Mouse (Mus musculus) lung, adult 18-20 months (tissue): ENCODE measurements around the gene Ssc5d.

Experiments used
- DNase-seq, 2 experiments: peaks; one replicate each; pipeline ENCODE4 v3.0.0; 2022; ENCODE audit warnings: mixed read lengths in 2 of 2

The Ssc5d gene

DNA sequence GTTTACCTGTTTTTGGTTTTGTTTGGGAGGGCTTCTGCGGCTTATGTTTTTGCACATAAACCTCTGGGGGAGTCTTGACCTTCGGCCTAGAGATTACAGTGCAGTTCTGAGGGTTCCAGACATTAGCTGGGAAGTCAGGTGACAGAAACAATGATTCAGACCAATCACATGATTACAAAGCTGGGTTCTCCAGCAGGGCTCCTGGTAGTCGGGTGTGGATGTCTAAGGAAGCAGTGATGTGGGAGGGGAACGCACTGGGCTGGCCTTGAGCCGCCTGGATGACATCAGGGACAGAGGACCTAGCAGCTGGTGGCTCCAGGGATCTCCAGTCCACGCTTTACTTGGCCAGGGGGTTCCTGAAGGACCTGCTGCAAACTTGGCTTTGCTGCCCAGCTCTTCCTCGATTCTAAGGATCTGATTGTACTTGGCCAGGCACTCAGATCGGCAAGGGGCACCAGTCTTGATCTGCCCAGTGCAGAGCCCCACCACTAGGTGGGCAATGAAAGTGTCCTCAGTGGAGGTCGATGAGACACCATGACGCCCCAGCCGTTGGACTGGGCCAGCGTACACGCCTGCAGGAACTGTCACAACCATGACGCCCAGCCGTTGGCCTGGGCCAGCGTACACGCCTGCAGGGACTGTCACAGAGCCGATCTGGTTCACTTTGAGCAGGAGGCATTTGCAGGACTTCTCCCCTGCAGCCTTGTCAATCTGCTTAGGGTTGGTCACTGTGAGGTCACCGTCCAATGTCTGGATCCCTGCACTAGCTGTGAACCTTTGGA lies 25.2 kb downstream of the Ssc5d start:
- peak; percentile 40 to 44 for DNase-seq

DNA sequence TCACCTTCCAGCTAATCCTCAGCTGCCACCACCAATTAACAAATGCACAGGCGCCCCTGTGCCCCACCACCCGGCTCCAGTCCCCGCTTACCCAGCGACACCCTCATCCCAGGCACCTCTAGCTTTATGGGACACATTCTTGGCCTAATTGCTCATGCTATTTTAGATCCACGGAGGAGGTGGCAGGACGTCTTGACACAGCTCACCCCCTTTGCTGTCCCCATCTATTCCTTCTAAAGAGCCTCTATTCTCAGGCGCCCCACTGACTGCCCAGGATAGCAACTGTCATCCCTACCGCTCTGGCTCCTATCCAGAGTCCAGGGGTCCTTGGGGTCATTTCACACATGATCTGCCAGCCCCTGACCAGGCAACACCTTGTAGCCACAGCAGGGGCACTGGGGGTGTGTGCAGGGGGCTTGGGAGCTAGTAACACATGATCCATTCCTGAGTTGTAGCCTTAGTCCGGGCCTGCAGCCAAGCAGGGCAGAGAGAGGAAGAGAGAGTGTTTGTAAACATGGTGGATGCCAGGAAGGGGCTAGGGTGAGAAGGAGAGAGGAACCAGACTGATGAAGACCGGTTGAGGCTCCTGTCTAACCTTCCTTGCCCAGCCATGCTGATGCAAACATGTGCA lies 28.3 kb downstream of the Ssc5d start:
- no peak for DNase-seq

DNA sequence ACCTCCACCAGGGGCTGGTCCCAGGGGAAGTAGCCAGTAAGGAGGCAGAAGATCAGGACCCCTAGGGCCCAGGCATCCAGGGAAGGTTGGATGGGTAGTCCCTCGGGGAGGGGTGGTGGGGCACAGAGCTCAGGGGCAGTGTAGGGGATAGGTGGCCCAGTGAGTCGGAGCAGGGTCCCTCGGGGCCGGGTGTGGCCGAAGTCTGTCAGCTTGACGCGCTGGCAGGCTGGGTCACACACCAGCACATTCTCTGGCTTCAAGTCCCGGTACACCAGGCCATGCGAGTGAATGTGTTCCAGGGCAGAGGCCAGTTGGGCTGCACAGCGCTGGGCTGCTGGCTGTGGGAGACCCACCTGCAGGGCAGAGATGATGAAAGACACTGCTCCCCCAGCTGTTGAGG lies 31.8 kb downstream of the Ssc5d start:
- DNase-seq = no peak

DNA sequence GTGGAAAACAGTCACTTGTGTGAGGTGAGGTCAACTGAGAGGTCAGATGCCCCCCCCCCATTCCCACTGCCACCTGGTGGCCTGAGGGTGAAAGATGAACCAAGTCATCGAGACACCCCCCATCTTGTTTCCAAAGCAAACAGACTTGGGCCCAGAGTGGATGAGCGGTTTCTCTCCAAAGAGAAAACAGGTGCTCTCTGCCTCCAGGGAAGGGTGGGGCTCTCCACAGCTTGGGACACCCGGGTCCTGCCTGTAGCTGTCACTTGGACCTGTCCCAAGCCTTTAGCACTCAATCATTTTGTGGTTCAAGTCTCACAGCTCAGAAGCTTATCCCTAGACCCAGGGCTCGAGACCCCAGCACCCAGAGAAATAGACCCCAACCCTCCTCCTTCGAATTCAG lies 37.9 kb downstream of the Ssc5d start:
- no peak for DNase-seq

DNA sequence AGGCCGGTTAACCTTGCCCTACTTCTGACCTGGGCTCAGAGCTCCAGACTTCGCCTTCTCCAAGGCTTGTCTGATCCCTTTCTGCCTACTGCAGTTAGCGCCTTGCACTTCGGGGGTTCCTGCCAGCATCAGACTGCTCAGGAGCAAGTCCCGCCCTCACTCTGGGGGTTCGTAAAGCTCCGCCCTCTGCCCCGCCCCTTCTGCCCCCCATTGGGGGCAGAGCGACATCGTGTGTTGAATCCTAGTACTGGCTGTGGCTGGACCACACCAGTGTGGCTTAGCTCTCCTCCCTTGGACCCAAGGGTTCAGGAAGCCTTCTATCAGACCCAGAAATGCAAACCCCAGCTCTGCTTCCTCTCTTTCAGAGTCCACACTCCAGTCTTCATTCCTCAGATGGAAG lies 38.7 kb downstream of the Ssc5d start, which contains the start of gene Sbk2:
Sbk2 (minus strand) TSS at position 135 of the 400 bp plus-strand sequence.
- peak; percentile 79 to 81 for DNase-seq

DNA sequence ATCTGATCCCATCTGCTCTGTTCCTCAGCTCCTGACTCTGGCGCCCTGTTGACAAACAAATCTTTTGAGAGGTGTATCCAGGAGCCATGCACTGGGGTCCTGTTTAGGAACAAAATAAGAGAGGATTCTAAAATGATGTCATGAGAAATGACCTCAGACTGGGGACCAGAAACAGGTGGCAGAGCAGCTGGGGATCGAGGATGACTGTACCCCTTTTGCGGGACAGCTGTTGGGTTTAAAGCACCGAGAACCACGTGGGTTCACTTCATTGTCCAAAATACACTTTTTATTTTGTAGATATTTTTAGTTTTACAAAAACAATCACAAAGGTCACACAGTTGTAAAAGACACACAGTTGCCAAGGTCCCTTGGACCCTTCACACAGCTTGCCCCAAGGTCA lies 39.4 kb downstream of the Ssc5d start:
- DNase-seq = no peak

DNA sequence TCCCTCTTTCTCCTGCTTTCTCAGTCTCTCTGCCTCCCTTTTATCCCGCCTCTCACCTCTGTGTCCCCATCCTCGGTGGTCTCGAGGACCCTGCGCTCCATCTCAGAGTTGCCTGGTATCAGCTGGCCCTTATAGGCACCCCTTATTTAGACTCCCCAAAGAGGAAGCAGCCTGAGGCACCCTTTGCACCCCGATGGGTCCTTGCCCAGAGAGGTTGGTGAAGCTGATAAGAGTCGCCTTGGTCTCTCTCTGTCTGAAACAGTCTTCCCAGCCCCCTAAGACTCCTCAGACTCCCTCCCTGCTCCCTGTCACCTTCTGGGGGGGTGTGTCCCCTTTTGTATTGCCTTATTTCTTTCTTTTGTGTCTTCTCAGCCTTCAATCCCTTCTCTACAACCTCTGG lies 45.5 kb downstream of the Ssc5d start, which contains the start of gene Sbk3:
Sbk3 (minus strand) TSS at position 101 of the 400 bp plus-strand sequence.
- DNase-seq = no peak

DNA sequence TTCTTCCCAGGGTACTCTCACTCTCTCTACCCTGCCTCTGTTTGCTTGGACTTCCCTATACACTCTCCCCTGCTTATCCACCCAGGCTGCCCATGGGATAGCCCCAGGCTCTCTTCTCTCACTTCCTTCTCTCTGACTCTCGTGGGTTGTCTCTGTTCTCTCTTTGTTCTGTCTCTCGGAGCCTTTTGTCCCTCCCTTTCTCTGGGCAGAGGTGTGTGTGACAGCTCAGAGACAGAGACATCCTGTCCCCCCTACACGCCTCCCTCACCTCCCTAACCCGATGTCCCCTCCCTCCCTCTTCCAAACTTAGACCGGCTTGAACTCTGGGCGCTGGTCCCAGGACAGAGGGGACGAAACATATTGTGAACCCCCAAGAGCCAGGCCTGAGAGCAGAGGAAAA lies 46.1 kb downstream of the Ssc5d start:
- DNase-seq = peak in 1 of 2 experiments; percentile 39

DNA sequence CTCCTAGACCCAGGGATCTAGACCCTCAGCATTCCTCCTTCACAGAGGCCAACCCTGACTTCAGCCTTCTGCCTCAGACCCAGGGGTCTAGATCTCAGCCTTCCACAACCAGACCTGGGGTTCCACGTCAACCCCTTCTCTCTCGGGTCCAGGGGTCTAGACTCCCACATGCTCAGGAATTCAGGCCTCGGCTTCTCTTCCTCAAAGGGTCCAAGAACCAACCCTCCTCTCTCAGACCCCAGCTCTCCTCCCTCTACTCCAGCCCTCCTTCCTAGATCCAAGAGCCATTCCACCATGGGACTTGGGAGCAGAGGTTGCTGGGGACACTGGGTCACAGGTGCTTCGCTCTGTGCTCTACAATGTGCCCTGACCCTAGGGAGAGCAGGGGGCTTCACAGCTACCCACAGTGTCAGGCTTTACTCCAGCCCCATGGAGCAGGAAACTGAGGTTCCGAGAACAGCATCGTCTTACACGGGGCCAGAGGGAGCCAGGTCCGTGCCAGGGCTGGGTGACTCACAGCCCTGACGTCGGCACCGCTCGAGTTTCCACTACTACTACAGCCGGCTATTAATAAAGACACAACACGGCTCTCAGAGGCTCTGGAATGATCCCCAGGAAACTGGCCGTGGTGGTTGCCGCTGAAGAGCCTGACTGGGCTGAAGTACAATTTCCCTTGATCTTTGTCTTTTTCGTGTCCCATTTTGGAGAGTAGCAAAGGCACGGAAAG lies 46.9 kb downstream of the Ssc5d start:
- DNase-seq = peak; percentile 54 to 65

DNA sequence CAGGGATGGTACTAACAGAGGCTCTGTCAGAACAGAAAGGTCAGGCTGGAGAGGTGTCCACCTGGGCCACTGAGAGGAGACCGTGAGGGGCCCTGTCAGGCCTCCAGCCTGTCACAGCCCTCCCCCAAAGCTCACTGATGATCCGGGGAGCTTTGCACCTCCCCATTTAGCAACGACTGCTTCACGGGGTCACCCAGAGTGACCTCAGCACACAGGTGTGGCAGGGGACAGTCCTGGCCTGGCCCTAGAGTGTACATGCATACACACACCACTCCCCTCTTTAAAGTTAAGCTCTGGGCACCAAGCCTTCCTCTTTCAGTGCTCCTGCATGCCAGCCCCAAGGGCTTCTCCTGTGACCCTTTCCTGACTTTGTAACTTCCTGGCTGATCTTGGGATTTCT lies 49.9 kb downstream of the Ssc5d start:
- no peak for DNase-seq

DNA sequence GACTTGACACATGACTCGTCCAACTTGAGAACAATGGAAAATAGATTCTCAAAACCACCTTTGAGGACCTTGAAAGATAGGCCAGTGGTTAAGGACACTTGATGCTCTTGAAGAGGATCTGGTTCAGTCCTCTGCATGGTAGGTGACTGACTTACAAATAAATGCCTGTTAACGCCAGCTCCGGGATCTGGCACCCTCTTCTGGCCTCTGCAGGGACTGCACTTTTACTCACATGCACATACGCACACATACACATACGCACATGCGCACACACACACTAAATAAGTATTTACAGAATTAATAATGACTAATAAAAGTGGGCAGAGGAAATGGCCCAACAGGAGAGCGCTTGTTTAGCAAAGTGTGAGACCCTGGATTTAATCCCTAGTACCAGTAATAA lies 51.2 kb downstream of the Ssc5d start:
- no peak for DNase-seq

DNA sequence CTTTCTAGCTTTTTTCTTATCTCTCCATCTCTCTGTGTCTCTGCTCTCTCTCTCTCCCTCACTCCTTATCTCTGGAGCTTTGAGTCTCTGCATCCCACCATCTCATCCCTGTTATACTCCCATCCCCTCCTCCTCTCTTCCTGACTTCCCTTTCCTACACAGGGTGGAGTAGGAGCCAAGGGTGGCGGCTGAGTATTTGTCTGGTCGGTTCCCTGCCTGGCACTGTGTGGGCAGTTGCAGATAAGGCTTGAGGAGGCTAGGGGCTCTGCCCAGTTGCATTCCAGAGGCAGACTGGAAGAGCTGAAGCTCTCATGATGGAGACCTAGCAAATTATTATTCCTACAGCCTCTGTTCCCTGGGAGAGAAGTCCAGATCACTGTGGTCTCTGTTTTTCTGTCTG lies 62.7 kb downstream of the Ssc5d start:
- peak in 1 of 2 experiments; percentile 26 for DNase-seq

DNA sequence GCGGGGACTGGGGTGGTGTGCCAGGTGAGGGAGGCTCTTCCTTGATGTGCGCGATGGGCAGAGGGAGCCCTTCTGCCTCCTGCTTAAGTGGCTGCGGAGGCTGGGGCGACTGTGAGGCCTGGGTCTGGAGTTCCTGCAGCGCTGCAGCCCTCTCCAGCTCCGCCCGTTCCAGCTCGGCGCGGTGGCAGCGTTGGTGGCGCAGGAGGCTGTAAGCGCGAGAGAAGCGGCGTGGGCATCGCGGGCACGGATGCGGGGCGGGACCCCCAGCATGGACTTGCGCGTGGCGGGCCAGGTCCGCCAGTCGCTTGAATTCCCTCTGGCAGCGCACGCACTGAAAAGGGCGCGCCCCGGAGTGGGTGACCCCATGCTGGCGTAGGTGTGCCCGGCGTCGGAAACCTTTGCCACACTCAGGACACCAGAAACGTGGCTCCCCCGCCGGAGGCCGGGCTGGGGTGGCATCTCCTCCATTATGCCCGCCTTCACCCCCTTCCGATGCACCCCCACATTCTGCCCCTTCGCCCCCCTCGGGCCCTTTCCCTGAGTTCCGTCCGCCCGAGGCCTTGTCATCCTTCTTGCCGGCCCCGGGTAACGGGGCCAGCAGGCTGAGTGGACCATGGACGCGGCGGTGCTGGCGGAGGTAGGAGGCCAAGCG lies 67.9 kb downstream of the Ssc5d start:
- DNase-seq = no peak

DNA sequence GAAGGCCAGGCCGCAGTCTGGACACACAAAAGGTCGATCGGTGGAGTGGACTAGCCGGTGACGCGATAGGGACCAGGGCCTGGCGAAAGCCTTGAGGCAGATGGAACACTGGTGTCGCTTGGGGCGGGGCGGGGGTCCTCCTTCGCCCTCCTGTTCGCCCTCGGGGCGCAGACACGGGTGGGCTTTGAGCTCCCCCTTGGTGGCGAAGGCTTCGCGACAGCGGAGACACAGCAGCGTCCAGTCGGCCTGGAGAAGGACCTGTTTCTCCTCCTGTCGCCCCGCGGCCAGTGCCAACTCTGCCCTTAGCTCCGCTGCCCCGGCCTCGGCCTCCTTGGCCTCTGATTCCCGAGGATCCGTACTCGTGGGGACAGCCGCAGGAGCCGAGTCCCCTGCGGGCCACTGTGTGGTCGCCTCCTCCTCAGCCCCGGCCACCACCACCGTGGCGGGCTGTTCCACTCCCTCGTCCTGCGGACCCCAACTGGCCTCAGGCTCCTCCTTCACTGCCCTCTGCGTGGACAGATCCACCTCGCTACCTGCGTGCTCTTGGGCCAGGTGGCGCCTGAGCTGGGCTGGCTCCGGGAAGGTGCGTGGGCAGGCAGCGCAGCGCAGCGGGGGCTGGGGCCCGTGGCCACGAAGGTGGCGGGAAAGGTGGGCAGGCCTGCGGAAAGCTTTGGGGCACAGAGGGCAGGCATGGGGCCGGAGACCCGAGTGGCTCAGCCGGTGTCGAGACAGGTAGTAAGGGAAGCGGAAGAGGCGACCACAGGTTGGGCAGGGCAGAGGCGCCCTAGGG lies 68.6 kb downstream of the Ssc5d start:
- no peak for DNase-seq
